Mouse (Mus musculus) ovary, postnatal 10 days (tissue): Measurements from ENCODE around the gene Efemp1.

ENCODE experiments used
- DNase-seq: peaks from one replicate; pipeline ENCODE4 v3.0.0; 2022; ENCODE audit warnings: low spot score

Efemp1 gene

GRCm38 (mm10) chr11:28939651-28940050 is 86.6 kb downstream of the Efemp1 start:
- DNase-seq: no peak

- no peak for DNase-seq
These were observed 98.7 kb downstream of the Efemp1 start for GRCm38 (mm10) chr11:28951586-28952210.

- no peak for DNase-seq
These were observed 101.8 kb downstream of the Efemp1 start for GRCm38 (mm10) chr11:28954673-28955304.

- no peak for DNase-seq
These were observed 102.3 kb downstream of the Efemp1 start for GRCm38 (mm10) chr11:28955305-28955701.

- no peak for DNase-seq
These were observed 108.4 kb downstream of the Efemp1 start for GRCm38 (mm10) chr11:28961381-28961780.
